Mouse (Mus musculus) liver, embryonic 16.5 days (tissue): ENCODE data around the gene Fis1. TPM values are rescaled to one million over a fixed set of nuclear protein-coding genes. Genes with fewer than 3 reads are reported as not detected.
A peak's percentile ranks its signal among the peaks of the same experiment; 100 is the strongest.

Source experiments
- ATAC-seq: fragments of 200-750 bp; cut with Nextera tagmentation; 2 replicates; pipeline ENCODE4 v1.8.0; 2017; ENCODE audit warnings: low read depth, mild to moderate bottlenecking, moderate number of reproducible peaks, moderate library complexity
- H3K27ac ChIP-seq: fragments of 300-500 bp; sonication (generic); 2 replicates; pipeline ENCODE4 v1.5.1; 2014; ENCODE audit warnings: mild to moderate bottlenecking, low read length
- H3K27me3 ChIP-seq: fragments of 300-500 bp; sonication (generic); 2 replicates; pipeline ENCODE4 v1.6.1; 2014; ENCODE audit warnings: low read depth, low read length, mixed read lengths; ENCODE audit not compliant: control insufficient read depth, insufficient read depth
- H3K36me3 ChIP-seq: fragments of 300-500 bp; sonication (generic); 2 replicates; pipeline ENCODE4 v1.6.1; 2014; ENCODE audit warnings: mild to moderate bottlenecking; ENCODE audit not compliant: control insufficient read depth, insufficient read depth
- H3K4me1 ChIP-seq: fragments of 300-500 bp; sonication (generic); 2 replicates; pipeline ENCODE4 v1.6.1; 2014; ENCODE audit warnings: low read depth, low read length, mixed read lengths; ENCODE audit not compliant: control insufficient read depth
- H3K4me2 ChIP-seq: fragments of 300-500 bp; sonication (generic); 2 replicates; pipeline ENCODE4 v1.6.1; 2014; ENCODE audit warnings: low read depth, low read length, mixed read lengths
- H3K4me3 ChIP-seq: fragments of 300-500 bp; sonication (generic); 2 replicates; pipeline ENCODE4 v1.5.1; 2014; ENCODE audit warnings: low read depth, mild to moderate bottlenecking, low read length
- H3K9ac ChIP-seq: fragments of 300-500 bp; sonication (generic); 2 replicates; pipeline ENCODE4 v1.6.1; 2014; ENCODE audit warnings: low read depth, low read length
- H3K9me3 ChIP-seq: fragments of 300-500 bp; sonication (generic); replicated peaks from 2 replicates; pipeline ENCODE4 v1.6.1; 2016; ENCODE audit warnings: low read length; ENCODE audit not compliant: control insufficient read depth
- WGBS: fragments of 180-500 bp; shearing (Covaris S2); extraction: QIAGEN DNeasy Blood & Tissue Kit; methylation state at CpG from one replicate; pipeline ENCODE4 v1.1.7; 2014; ENCODE audit not compliant: insufficient replicate concordance; 5-methylcytosine and 5-hydroxymethylcytosine counted together
- microRNA counts: library from miRNA; unstranded; fragments of <30 nt; microRNA quantifications from one replicate; lab custom pipeline; 2016
- microRNA-seq: library from miRNA; unstranded; fragments of <30 nt; microRNA quantifications from one replicate; pipeline ENCODE4, GENCODE M21; 2016
- polyA plus RNA-seq: library from polyadenylated mRNA; unstranded; fragments of >200 nt; fragmentation: Nextera tagmentation; extraction: Ambion mirVana; gene quantifications from 2 replicates; pipeline ENCODE4 v1.2.1, GENCODE M21; 2015

Gene Fis1
- polyA plus RNA-seq, 1 experiment from 2014 or later: 172 TPM

- Histone ChIP-seq H3K9me3 (no peaks in the 10 kb centered on the region), H3K27ac (no peak overlapping the region), H3K27me3 (no peaks in the 10 kb centered on the region), H3K4me3 (peak overlapping the region; percentile 91), H3K9ac (peak overlapping the region; percentile 94; the same call in 1 of the 2 replicates), H3K36me3 (no peaks in the 10 kb centered on the region; the same call in none of the 2 replicates), H3K4me2 (peak overlapping the region; percentile 94), H3K4me1 (peaks cover 15% of the 10 kb centered on the region)
- ATAC-seq: no peak
- WGBS: 45% methylated on average over 6 of the region's 7 CpGs
Observed at GRCm38 (mm10) chr5:136988420-136988819, 35.3 kb downstream of the Fis1 start.

- 85% methylated on average over 6 of the region's 6 CpGs for WGBS
- H3K9me3 ChIP-seq: no peaks in the 10 kb centered on the region
- H3K4me2 ChIP-seq: no peak overlapping the region
- H3K4me3 ChIP-seq: no peak overlapping the region
- peaks cover 15% of the 10 kb centered on the region for H3K4me1 ChIP-seq
- no peak for ATAC-seq
- H3K27me3 ChIP-seq: no peaks in the 10 kb centered on the region
- no peak overlapping the region for H3K9ac ChIP-seq
- H3K36me3 ChIP-seq: no peaks in the 10 kb centered on the region; the same call in none of the 2 replicates
- H3K27ac ChIP-seq: no peak overlapping the region
Observed at GRCm38 (mm10) chr5:136989801-136990200, 36.7 kb downstream of the Fis1 start.

- Histone ChIP-seq H3K4me3 (no peak overlapping the region), H3K9me3 (no peaks in the 10 kb centered on the region), H3K36me3 (no peaks in the 10 kb centered on the region; the same call in 1 of the 2 replicates), H3K27me3 (no peaks in the 10 kb centered on the region), H3K27ac (no peak overlapping the region), H3K4me1 (peaks cover 7% of the 10 kb centered on the region), H3K4me2 (no peak overlapping the region), H3K9ac (no peak overlapping the region)
- 41% methylated on average over 4 of the region's 5 CpGs for WGBS
- no peak for ATAC-seq
Observed at GRCm38 (mm10) chr5:136999449-136999848, 46.4 kb downstream of the Fis1 start.

DNA sequence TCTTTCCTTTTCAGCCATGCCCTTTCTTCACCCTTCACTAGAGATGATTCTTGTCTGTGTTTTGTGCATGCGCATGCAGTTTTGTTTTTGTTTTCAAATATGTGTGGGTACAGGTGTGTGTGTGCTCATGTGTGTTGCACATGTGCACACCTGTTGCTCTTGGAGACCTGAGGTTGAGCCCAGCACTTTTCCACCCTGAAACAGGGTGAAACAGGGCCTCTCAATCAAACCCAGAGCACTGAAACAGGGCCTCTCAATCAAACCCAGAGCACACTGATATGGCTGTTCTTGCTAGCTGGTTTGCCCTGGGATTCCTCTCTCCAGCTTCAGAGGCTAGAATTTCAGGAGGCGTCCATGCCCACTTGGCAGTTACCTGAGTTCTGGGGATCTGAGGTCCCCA lies 47.5 kb downstream of the Fis1 start:
- H3K4me2 ChIP-seq: no peak overlapping the region
- H3K9ac ChIP-seq: no peak overlapping the region
- H3K9me3 ChIP-seq: no peaks in the 10 kb centered on the region
- H3K36me3 ChIP-seq: no peaks in the 10 kb centered on the region
- no peak overlapping the region for H3K4me3 ChIP-seq
- no peaks in the 10 kb centered on the region for H3K27me3 ChIP-seq
- ATAC-seq: no peak
- H3K27ac ChIP-seq: no peak overlapping the region
- 63% methylated on average over 2 of the region's 2 CpGs for WGBS
- peaks cover 7% of the 10 kb centered on the region for H3K4me1 ChIP-seq

GRCm38 (mm10) chr5:137007276-137007675 lies 54.2 kb downstream of the Fis1 start:
- no peak for ATAC-seq
- Histone ChIP-seq H3K9ac (no peak overlapping the region), H3K4me3 (no peak overlapping the region), H3K36me3 (no peaks in the 10 kb centered on the region), H3K27me3 (no peaks in the 10 kb centered on the region; the same call in 1 of the 2 replicates), H3K4me1 (no peaks in the 10 kb centered on the region), H3K4me2 (no peak overlapping the region), H3K9me3 (no peaks in the 10 kb centered on the region), H3K27ac (no peak overlapping the region)
- WGBS: 36% methylated on average over 8 of the region's 8 CpGs

GRCm38 (mm10) chr5:137009988-137010387 lies 56.9 kb downstream of the Fis1 start:
- Histone ChIP-seq H3K4me1 (no peaks in the 10 kb centered on the region), H3K36me3 (no peaks in the 10 kb centered on the region), H3K27ac (no peak overlapping the region), H3K9ac (no peak overlapping the region), H3K4me3 (no peak overlapping the region), H3K4me2 (no peak overlapping the region), H3K9me3 (no peaks in the 10 kb centered on the region), H3K27me3 (no peaks in the 10 kb centered on the region; the same call in 1 of the 2 replicates)
- 12% methylated on average over 3 of the region's 3 CpGs for WGBS
- no peak for ATAC-seq

- Histone ChIP-seq H3K27ac (no peak overlapping the region), H3K4me1 (no peaks in the 10 kb centered on the region), H3K4me2 (no peak overlapping the region), H3K36me3 (no peaks in the 10 kb centered on the region), H3K9ac (no peak overlapping the region), H3K9me3 (no peaks in the 10 kb centered on the region), H3K4me3 (no peak overlapping the region), H3K27me3 (no peaks in the 10 kb centered on the region; the same call in 1 of the 2 replicates)
- ATAC-seq: no peak
- 66% methylated on average over 15 of the region's 15 CpGs for WGBS
Observed at GRCm38 (mm10) chr5:137012401-137012950, 59.4 kb downstream of the Fis1 start.

MicroRNA genes within 50 kb of the gene (microRNA counts, 519-probe panel; counts per million panel counts)
- 60.7 counts per million for microRNA mmu-miR-702 (lab: Ali Mortazavi, UCI)

Small RNAs within 50 kb of the gene (microRNA-seq; reads per million reads assigned to microRNA genes)
- 13.0 reads per million, percentile 31 among the genes with 10 or more reads in this experiment for gene Mir702

Other genes starting within 250 kb of the Fis1 start
- 0.19 and 0.42 TPM in 2 replicates for gene Col26a1, start 70.1 kb upstream of the Fis1 start, polyA plus RNA-seq
- 7.6 and 8.4 TPM in 2 replicates for gene Ift22, start 45.1 kb upstream of the Fis1 start, polyA plus RNA-seq
- 7.5 and 7.9 TPM in 2 replicates for gene Cldn15, start 13.3 kb downstream of the Fis1 start, polyA plus RNA-seq
- 12.2 and 12.9 TPM in 2 replicates for gene Plod3, start 33.7 kb downstream of the Fis1 start, polyA plus RNA-seq
- 51.3 and 52.2 TPM in 2 replicates for gene Znhit1, start 34.7 kb downstream of the Fis1 start, polyA plus RNA-seq
- gene Vgf, start 73.1 kb downstream of the Fis1 start, polyA plus RNA-seq: 0.21 TPM in 1 of 2 replicates, not detected in the other
- 68.6 and 73.3 TPM in 2 replicates for gene Ap1s1, start 92.9 kb downstream of the Fis1 start, polyA plus RNA-seq
- 0.30 and 0.34 TPM in 2 replicates for gene Serpine1, start 119.0 kb downstream of the Fis1 start, polyA plus RNA-seq
- 13.7 and 13.8 TPM in 2 replicates for gene Trim56, start 162.9 kb downstream of the Fis1 start, polyA plus RNA-seq
- gene Muc3, start 196.0 kb downstream of the Fis1 start, polyA plus RNA-seq: not detected in 2 replicates